Mouse (Mus musculus) midbrain, embryonic 11.5 days (tissue): ENCODE measurements around the gene Ntrk3. TPM values are rescaled to one million over a fixed set of nuclear protein-coding genes. Genes with fewer than 3 reads are reported as not detected.

Source experiments
- ATAC-seq: fragments of 200-750 bp; cut with Nextera tagmentation; 2 replicates; pipeline ENCODE4 v1.8.0; 2017; ENCODE audit warnings: moderate TSS enrichment, moderate library complexity; ENCODE audit not compliant: low FRiP score
- DNase-seq: peaks from one replicate; pipeline ENCODE4 v3.0.0; 2015; ENCODE audit warnings: low spot score; ENCODE audit errors: missing footprints
- H3K27ac ChIP-seq: fragments of 300-500 bp; sonication (generic); 2 replicates; pipeline ENCODE4 v1.5.1; 2014; ENCODE audit warnings: low read depth, low read length
- H3K27me3 ChIP-seq: fragments of 300-500 bp; sonication (generic); 2 replicates; pipeline ENCODE4 v1.6.1; 2014; ENCODE audit warnings: mild to moderate bottlenecking, low read length, moderate library complexity, mixed read lengths; ENCODE audit not compliant: control insufficient read depth, insufficient read depth
- H3K36me3 ChIP-seq: fragments of 300-500 bp; sonication (generic); 2 replicates; pipeline ENCODE4 v1.6.1; 2014; ENCODE audit warnings: mild to moderate bottlenecking, low read length, moderate library complexity, mixed read lengths; ENCODE audit not compliant: control insufficient read depth, insufficient read depth
- H3K4me1 ChIP-seq: fragments of 300-500 bp; sonication (generic); 2 replicates; pipeline ENCODE4 v1.6.1; 2014; ENCODE audit warnings: low read length; ENCODE audit not compliant: control insufficient read depth, insufficient read depth
- H3K4me2 ChIP-seq: fragments of 300-500 bp; sonication (generic); 2 replicates; pipeline ENCODE4 v1.6.1; 2014; ENCODE audit warnings: mild to moderate bottlenecking, moderate library complexity
- H3K4me3 ChIP-seq: fragments of 300-500 bp; sonication (generic); 2 replicates; pipeline ENCODE4 v1.5.1; 2014; ENCODE audit warnings: low read depth, low read length
- H3K9ac ChIP-seq: fragments of 300-500 bp; sonication (generic); 2 replicates; pipeline ENCODE4 v1.6.1; 2014; ENCODE audit warnings: low read length
- H3K9me3 ChIP-seq: fragments of 300-500 bp; sonication (generic); 2 replicates; pipeline ENCODE4 v1.6.1; 2016; ENCODE audit warnings: low read length; ENCODE audit not compliant: control insufficient read depth
- WGBS: fragments of 180-500 bp; shearing (Covaris S2); extraction: QIAGEN DNeasy Blood & Tissue Kit; methylation state at CpG from one replicate; pipeline ENCODE4 v1.1.7; 2014; 5-methylcytosine and 5-hydroxymethylcytosine counted together
- polyA plus RNA-seq: library from polyadenylated mRNA; unstranded; fragments of >200 nt; fragmentation: Nextera tagmentation; extraction: Ambion mirVana; gene quantifications from 2 replicates; pipeline ENCODE4 v1.2.1, GENCODE M21; 2014

Ntrk3 gene
- polyA plus RNA-seq, 1 experiment from 2014 or later = 3.6 TPM

- Histone ChIP-seq H3K4me1 (peaks cover 13% of the 10 kb centered on the region), H3K4me3 (no peak overlapping the region), H3K36me3 (no peaks in the 10 kb centered on the region), H3K9me3 (no peaks in the 10 kb centered on the region), H3K27ac (no peak overlapping the region; the same call in 1 of the 2 replicates), H3K9ac (0 out of 2 replicates have a peak overlapping the region, but pooled peaks have one; percentile 24), H3K4me2 (0 out of 2 replicates have a peak overlapping the region, but pooled peaks have one; percentile 3), H3K27me3 (no peaks in the 10 kb centered on the region)
- ATAC-seq (peak; percentile 77), DNase-seq (peak; percentile 85)
- 29% methylated on average over 9 of the region's 9 CpGs for WGBS
Measured at GRCm38 (mm10) chr7:78619818-78620577, 117.8 kb downstream of the Ntrk3 start.

GRCm38 (mm10) chr7:78605538-78606130 lies 132.2 kb downstream of the Ntrk3 start:
- H3K4me1 ChIP-seq = peaks cover 7% of the 10 kb centered on the region
- H3K36me3 ChIP-seq = no peaks in the 10 kb centered on the region
- no peak overlapping the region for H3K27ac ChIP-seq
- H3K9ac ChIP-seq = no peak overlapping the region
- no peak overlapping the region for H3K4me3 ChIP-seq
- no peak overlapping the region for H3K4me2 ChIP-seq
- no peak for DNase-seq
- ATAC-seq = no peak
- 23% methylated on average over 5 of the region's 5 CpGs for WGBS
- no peaks in the 10 kb centered on the region for H3K9me3 ChIP-seq
- no peaks in the 10 kb centered on the region for H3K27me3 ChIP-seq

GRCm38 (mm10) chr7:78603922-78604321 lies 133.9 kb downstream of the Ntrk3 start:
- no peaks in the 10 kb centered on the region for H3K36me3 ChIP-seq
- no peak overlapping the region for H3K9ac ChIP-seq
- H3K4me3 ChIP-seq = no peak overlapping the region
- peaks cover 7% of the 10 kb centered on the region for H3K4me1 ChIP-seq
- 24% methylated on average over 7 of the region's 7 CpGs for WGBS
- no peaks in the 10 kb centered on the region for H3K27me3 ChIP-seq
- ATAC-seq (no peak), DNase-seq (no peak)
- no peaks in the 10 kb centered on the region for H3K9me3 ChIP-seq
- no peak overlapping the region for H3K27ac ChIP-seq
- no peak overlapping the region for H3K4me2 ChIP-seq

- peaks cover 18% of the 10 kb centered on the region for H3K4me1 ChIP-seq
- H3K27me3 ChIP-seq = no peaks in the 10 kb centered on the region
- no peak overlapping the region for H3K27ac ChIP-seq
- no peak overlapping the region for H3K9ac ChIP-seq
- DNase-seq (no peak), ATAC-seq (no peak)
- H3K36me3 ChIP-seq = no peaks in the 10 kb centered on the region
- no peak overlapping the region for H3K4me2 ChIP-seq
- no peak overlapping the region for H3K4me3 ChIP-seq
- WGBS = 94% methylated on average over 3 of the region's 3 CpGs
- H3K9me3 ChIP-seq = no peaks in the 10 kb centered on the region
Measured at GRCm38 (mm10) chr7:78601851-78602250, 136.0 kb downstream of the Ntrk3 start.

- H3K4me2 ChIP-seq = no peak overlapping the region
- peaks cover 18% of the 10 kb centered on the region for H3K4me1 ChIP-seq
- 91% methylated on average over 6 of the region's 6 CpGs for WGBS
Measured at GRCm38 (mm10) chr7:78600886-78601285, 136.9 kb downstream of the Ntrk3 start.

GRCm38 (mm10) chr7:78599941-78600677 lies 137.7 kb downstream of the Ntrk3 start:
- WGBS = 89% methylated on average over 6 of the region's 6 CpGs
- no peak for ATAC-seq
- H3K9me3 ChIP-seq = no peaks in the 10 kb centered on the region
- no peaks in the 10 kb centered on the region for H3K36me3 ChIP-seq
- H3K27me3 ChIP-seq = no peaks in the 10 kb centered on the region
- H3K4me1 ChIP-seq = peaks cover 18% of the 10 kb centered on the region
- H3K27ac ChIP-seq = no peak overlapping the region
- H3K4me2 ChIP-seq = no peak overlapping the region
- no peak overlapping the region for H3K4me3 ChIP-seq
- no peak for DNase-seq
- H3K9ac ChIP-seq = no peak overlapping the region

More at GRCm38 (mm10) chr7:78600886-78601285, 136.9 kb downstream of the Ntrk3 start:
- Histone ChIP-seq H3K27ac (no peak overlapping the region), H3K27me3 (no peaks in the 10 kb centered on the region), H3K4me3 (no peak overlapping the region), H3K36me3 (no peaks in the 10 kb centered on the region), H3K9ac (no peak overlapping the region), H3K9me3 (no peaks in the 10 kb centered on the region)
- DNase-seq (no peak), ATAC-seq (no peak)

- ATAC-seq = peak; percentile 76
- H3K27ac ChIP-seq = no peak overlapping the region
- DNase-seq = no peak
- WGBS = 38% methylated on average over 12 of the region's 12 CpGs
- H3K4me1 ChIP-seq = peaks cover 12% of the 10 kb centered on the region; the same call in 1 of the 2 replicates
- no peaks in the 10 kb centered on the region for H3K27me3 ChIP-seq
- no peak overlapping the region for H3K4me3 ChIP-seq
- H3K9me3 ChIP-seq = no peaks in the 10 kb centered on the region
- H3K36me3 ChIP-seq = no peaks in the 10 kb centered on the region
- H3K4me2 ChIP-seq = no peak overlapping the region
- no peak overlapping the region for H3K9ac ChIP-seq
Measured at GRCm38 (mm10) chr7:78598147-78598546, 139.7 kb downstream of the Ntrk3 start.

- H3K36me3 ChIP-seq = no peaks in the 10 kb centered on the region
- DNase-seq (no peak), ATAC-seq (0 out of 2 replicates have a peak, but pooled peaks have one; percentile 40)
- 22% methylated on average over 15 of the region's 15 CpGs for WGBS
- no peaks in the 10 kb centered on the region for H3K27me3 ChIP-seq
- no peak overlapping the region for H3K27ac ChIP-seq
- no peak overlapping the region for H3K4me2 ChIP-seq
- peaks cover 12% of the 10 kb centered on the region; the same call in 1 of the 2 replicates for H3K4me1 ChIP-seq
- H3K9me3 ChIP-seq = no peaks in the 10 kb centered on the region
- H3K4me3 ChIP-seq = no peak overlapping the region
- no peak overlapping the region for H3K9ac ChIP-seq
Measured at GRCm38 (mm10) chr7:78597251-78598129, 140.3 kb downstream of the Ntrk3 start.
